Mouse (Mus musculus) stomach, embryonic 14.5 days (tissue): ENCODE results near the gene Serpina3m. TPM values are rescaled to one million over a fixed set of nuclear protein-coding genes. Genes with fewer than 3 reads are reported as not detected.
"Not testable (repeated sequence)": the region's sequence is repeated elsewhere in the genome, so short reads cannot be mapped to it uniquely, and the experiment has no call there.

Experiments
- ATAC-seq: fragments of 200-750 bp; cut with Nextera tagmentation; 2 replicates; pipeline ENCODE4 v1.8.0; 2017; ENCODE audit warnings: low read depth, moderate TSS enrichment; ENCODE audit not compliant: insufficient number of reproducible peaks, insufficient read depth, low FRiP score
- H3K27ac ChIP-seq: fragments of 300-500 bp; sonication (generic); 2 replicates; pipeline ENCODE4 v1.5.1; 2014; ENCODE audit warnings: mild to moderate bottlenecking, low read length, moderate library complexity, mixed read lengths
- H3K27me3 ChIP-seq: fragments of 300-500 bp; sonication (generic); 2 replicates; pipeline ENCODE4 v1.6.1; 2014; ENCODE audit warnings: low read length, control low read depth, mixed read lengths; ENCODE audit not compliant: control insufficient read depth, insufficient read depth
- H3K36me3 ChIP-seq: fragments of 300-500 bp; sonication (generic); 2 replicates; pipeline ENCODE4 v1.6.1; 2014; ENCODE audit warnings: mild to moderate bottlenecking, control low read depth, low read length, moderate library complexity, mixed read lengths; ENCODE audit not compliant: control insufficient read depth, insufficient read depth
- H3K4me1 ChIP-seq: fragments of 300-500 bp; sonication (generic); 2 replicates; pipeline ENCODE4 v1.6.1; 2014; ENCODE audit warnings: low read length, control low read depth, mixed read lengths; ENCODE audit not compliant: control insufficient read depth, insufficient read depth
- H3K4me2 ChIP-seq: fragments of 300-500 bp; sonication (generic); replicated peaks from 2 replicates; pipeline ENCODE4 v1.6.1; 2014; ENCODE audit warnings: low read depth, low read length, control low read depth
- H3K4me3 ChIP-seq: fragments of 300-500 bp; sonication (generic); 2 replicates; pipeline ENCODE4 v1.5.1; 2014; ENCODE audit warnings: low read depth, low read length, control low read depth
- H3K9ac ChIP-seq: fragments of 300-500 bp; sonication (generic); replicated peaks from 2 replicates; pipeline ENCODE4 v1.6.1; 2014; ENCODE audit warnings: low read depth, mild to moderate bottlenecking, control low read depth, low read length, moderate library complexity, mixed read lengths
- H3K9me3 ChIP-seq: fragments of 300-500 bp; sonication (generic); 2 replicates; pipeline ENCODE4 v1.6.1; 2016; ENCODE audit warnings: low read depth, low read length, control low read depth; ENCODE audit not compliant: control insufficient read depth
- WGBS: fragments of 180-500 bp; shearing (Covaris S2); extraction: QIAGEN DNeasy Blood & Tissue Kit; methylation state at CpG from one replicate; pipeline ENCODE4 v1.1.7; 2014; 5-methylcytosine and 5-hydroxymethylcytosine counted together
- polyA plus RNA-seq: library from polyadenylated mRNA; unstranded; fragments of >200 nt; fragmentation: Nextera tagmentation; extraction: Ambion mirVana; gene quantifications from 2 replicates; pipeline ENCODE4 v1.2.1, GENCODE M21; 2014

The Serpina3m gene
- polyA plus RNA-seq = not detected in 2 replicates

DNA sequence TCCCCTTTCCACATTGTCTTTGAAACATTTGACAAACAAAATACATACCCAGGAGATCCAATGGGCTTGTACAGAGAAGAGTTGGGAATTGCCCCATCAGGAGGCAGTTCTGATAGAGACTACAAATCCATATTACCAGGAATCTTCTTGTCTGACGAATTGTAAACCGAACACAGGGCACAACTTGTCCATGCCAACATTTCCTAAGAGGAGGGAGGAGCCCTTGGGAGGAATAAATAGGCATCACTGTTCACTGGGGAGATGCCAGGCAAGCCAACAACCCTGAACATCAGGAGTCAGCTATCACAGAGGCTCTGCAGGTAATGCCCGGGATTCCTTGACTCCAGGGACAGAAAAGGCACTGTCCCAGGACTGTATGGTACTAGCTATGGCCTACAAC, at the start of gene Serpina3m, which contains the start of gene Serpina3k:
Gene Serpina3m, plus strand, starts transcription at position 261 of the 400 bp plus-strand sequence.
Gene Serpina3k, plus strand, starts transcription at position 261 of the 400 bp plus-strand sequence.
- H3K9me3 ChIP-seq, H3K27me3 ChIP-seq, H3K4me3 ChIP-seq, H3K4me1 ChIP-seq, ATAC-seq, H3K4me2 ChIP-seq, H3K9ac ChIP-seq, H3K27ac ChIP-seq, H3K36me3 ChIP-seq: not testable (repeated sequence)
- 77% methylated on average over 3 of the region's 3 CpGs for WGBS

DNA sequence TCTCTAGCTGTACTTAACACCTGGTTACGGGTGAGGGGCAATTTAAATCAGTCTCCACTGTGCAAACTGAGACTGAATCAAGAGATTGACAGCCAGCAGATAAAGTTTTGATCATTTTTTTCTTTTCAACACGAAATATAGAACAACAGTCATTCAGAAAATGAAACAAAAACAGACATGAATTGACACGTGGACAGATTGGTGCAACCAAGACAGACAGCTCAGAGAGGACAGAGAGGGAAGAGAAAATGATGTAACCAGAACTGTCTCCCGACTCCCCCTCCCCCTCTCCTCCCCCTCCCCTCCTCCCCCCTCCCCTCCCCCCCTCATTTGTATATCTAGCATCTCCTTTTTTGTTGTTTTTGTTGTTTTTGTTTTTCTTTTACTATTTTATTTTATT, 48.4 kb upstream of the Serpina3m start:
- Histone ChIP-seq H3K4me2 (no peak overlapping the region), H3K27me3 (no peaks in the 10 kb centered on the region), H3K4me3 (no peak overlapping the region), H3K4me1 (no peaks in the 10 kb centered on the region), H3K9ac (no peak overlapping the region), H3K27ac (no peak overlapping the region), H3K9me3 (no peaks in the 10 kb centered on the region), H3K36me3 (no peaks in the 10 kb centered on the region)
- ATAC-seq = no peak
- WGBS = 49% methylated on average over 4 of the region's 4 CpGs

DNA sequence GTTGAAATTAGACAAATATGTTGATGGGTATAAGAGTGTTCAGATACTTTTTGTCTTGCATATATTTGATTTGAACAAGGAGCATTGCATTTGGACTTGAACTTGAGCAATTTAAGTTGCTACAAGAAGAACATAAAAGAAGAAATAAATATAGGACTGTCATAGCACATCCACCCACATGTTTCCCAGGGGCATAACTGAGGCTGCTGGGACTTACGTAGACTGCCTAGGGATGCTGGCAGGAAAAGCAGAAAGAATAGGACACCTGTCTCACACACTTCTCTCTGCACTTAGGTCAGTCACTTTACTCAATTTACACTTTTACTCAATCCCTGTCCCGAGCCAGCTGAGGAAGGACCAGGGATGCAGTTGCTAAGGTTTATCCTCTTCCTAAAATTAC, 44.3 kb upstream of the Serpina3m start:
- 87% methylated on average over 2 of the region's 2 CpGs for WGBS
- Histone ChIP-seq H3K4me1 (no peaks in the 10 kb centered on the region), H3K27me3 (no peaks in the 10 kb centered on the region), H3K4me2 (no peak overlapping the region), H3K9ac (no peak overlapping the region), H3K27ac (no peak overlapping the region), H3K4me3 (no peak overlapping the region), H3K9me3 (no peaks in the 10 kb centered on the region), H3K36me3 (no peaks in the 10 kb centered on the region)
- no peak for ATAC-seq

DNA sequence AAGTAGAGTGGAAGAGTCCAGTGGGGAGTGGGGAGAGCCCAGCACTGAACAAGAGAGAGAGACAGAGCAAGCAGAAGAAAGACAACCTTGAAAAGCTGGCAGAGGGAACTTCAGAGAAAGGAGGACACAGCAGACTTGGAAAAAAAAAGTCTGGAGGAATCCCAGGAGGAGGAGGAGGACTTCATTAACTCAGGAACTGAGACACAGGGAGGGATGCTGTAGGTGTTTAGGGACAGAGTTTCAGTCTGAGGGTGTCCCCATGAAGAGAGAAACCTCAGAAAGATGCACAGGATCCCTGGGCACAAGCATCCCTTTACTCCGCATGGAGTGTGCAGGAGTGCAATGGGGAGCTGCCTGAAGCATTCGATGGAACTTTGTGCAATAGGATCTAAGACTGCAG, 40.2 kb upstream of the Serpina3m start:
- Histone ChIP-seq H3K4me3 (no peak overlapping the region), H3K36me3 (no peaks in the 10 kb centered on the region), H3K9ac (no peak overlapping the region), H3K4me1 (no peaks in the 10 kb centered on the region), H3K27ac (no peak overlapping the region), H3K4me2 (no peak overlapping the region), H3K9me3 (no peaks in the 10 kb centered on the region), H3K27me3 (no peaks in the 10 kb centered on the region)
- WGBS = 83% methylated on average over 2 of the region's 2 CpGs
- no peak for ATAC-seq

DNA sequence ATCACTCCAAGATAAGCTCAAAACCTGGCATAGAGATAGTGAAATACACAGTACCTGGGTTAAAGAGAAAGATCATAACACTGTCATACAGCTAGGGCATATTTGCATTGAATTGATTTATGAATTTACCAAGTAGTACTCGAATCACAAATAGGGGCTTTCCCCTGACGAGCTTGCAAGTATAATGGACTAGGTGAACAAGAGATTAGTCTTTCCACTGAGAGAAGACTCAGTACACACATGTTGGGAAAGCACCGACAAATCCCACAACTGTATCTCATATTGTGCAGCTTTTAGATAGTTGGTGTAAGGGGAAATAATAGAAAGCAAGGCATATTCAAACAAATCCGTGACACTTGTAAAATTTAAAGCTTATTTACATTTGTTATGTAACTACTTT, 32.3 kb upstream of the Serpina3m start:
- H3K36me3 ChIP-seq = no peaks in the 10 kb centered on the region
- H3K27ac ChIP-seq = no peak overlapping the region
- H3K4me2 ChIP-seq = no peak overlapping the region
- H3K9ac ChIP-seq = no peak overlapping the region
- 69% methylated on average over 4 of the region's 4 CpGs for whole genome bisulfite sequencing
- H3K4me1 ChIP-seq = no peaks in the 10 kb centered on the region
- ATAC-seq = no peak
- no peaks in the 10 kb centered on the region for H3K9me3 ChIP-seq
- no peak overlapping the region for H3K4me3 ChIP-seq
- no peaks in the 10 kb centered on the region for H3K27me3 ChIP-seq

DNA sequence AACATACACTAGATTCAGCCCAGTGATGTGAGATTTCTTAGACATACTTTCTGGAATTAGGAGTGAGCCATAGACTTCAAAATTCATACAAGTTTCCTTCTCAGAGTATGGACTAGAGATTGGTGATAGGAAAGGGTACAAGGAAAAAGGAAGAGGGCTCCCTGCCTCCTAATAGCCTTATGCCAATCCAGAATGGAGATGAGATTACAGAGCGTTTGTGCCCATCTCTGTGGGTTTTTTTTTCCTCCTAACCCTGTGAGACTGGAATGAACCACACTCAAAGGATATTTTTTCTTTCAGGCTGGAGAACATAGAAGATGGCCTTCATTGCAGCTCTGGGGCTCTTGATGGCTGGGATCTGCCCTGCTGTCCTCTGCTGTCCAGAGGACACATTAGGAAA, 24.0 kb upstream of the Serpina3m start, which contains the start of gene Serpina3j:
Gene Serpina3j, plus strand, starts transcription at position 301 of the 400 bp plus-strand sequence.
- no peak within 1 kb of the TSS for H3K4me3 ChIP-seq
- H3K9me3 ChIP-seq = no peaks in the 10 kb centered on the region
- 87% methylated on average over 1 of the region's 1 CpGs for WGBS
- H3K4me2 ChIP-seq = no peak within 1 kb of the TSS
- no peaks in the 10 kb centered on the region for H3K36me3 ChIP-seq
- no peak within 1 kb of the TSS for H3K9ac ChIP-seq
- no peak for ATAC-seq
- H3K27ac ChIP-seq = no peak within 1 kb of the TSS
- H3K4me1 ChIP-seq = no peaks in the 10 kb centered on the region
- no peaks in the 10 kb centered on the region for H3K27me3 ChIP-seq

DNA sequence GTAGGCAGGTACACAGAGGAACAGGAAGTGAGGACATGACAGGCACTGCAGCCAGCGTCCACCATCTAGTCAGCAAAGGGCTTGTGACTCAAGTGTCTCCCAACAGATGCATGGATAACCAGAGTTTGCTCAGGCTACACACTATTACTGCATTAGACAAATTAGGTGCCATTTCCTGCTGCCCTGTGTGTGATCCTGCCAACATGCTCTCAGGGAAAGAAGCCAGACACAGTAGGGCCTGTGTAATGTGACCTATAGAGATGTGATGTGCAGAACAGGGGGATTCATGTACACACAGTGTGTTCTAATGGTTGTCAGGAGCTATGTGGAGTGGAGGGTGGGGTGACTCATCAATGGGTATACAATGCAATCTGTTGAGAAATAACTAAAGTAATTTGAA, 15.8 kb upstream of the Serpina3m start:
- no peak overlapping the region for H3K27ac ChIP-seq
- no peaks in the 10 kb centered on the region for H3K4me1 ChIP-seq
- H3K27me3 ChIP-seq = no peaks in the 10 kb centered on the region
- no peak overlapping the region for H3K4me2 ChIP-seq
- H3K9me3 ChIP-seq = no peaks in the 10 kb centered on the region
- no peak overlapping the region for H3K4me3 ChIP-seq
- no peaks in the 10 kb centered on the region for H3K36me3 ChIP-seq
- no peak for ATAC-seq
- WGBS = 50% methylated on average over 1 of the region's 1 CpGs
- no peak overlapping the region for H3K9ac ChIP-seq

DNA sequence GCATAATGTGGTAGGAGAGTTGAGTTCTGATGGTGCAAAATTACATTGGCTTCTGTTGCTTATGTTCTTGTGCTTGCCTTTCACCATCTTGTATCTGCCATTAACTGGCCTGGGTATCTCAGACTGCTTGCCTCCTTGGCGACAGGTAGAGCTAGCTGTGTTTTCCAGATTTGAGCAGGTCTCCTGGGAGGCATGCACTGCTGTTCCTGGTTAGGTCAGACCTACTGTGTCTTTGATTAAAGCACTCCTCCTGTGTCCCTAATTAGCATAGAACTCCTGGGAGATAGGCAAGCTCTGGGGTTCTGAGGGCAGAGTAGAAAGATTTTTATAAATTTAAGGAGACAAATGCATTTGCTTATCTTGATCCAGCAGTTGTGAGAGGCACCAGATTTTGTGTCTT, 6.6 kb upstream of the Serpina3m start:
- ATAC-seq = no peak
- no peaks in the 10 kb centered on the region for H3K9me3 ChIP-seq
- no peak overlapping the region for H3K9ac ChIP-seq
- H3K4me1 ChIP-seq = no peaks in the 10 kb centered on the region
- no peak overlapping the region for H3K4me2 ChIP-seq
- no peaks in the 10 kb centered on the region for H3K36me3 ChIP-seq
- WGBS = 36% methylated on average over 1 of the region's 1 CpGs
- H3K4me3 ChIP-seq = no peak overlapping the region
- no peak overlapping the region for H3K27ac ChIP-seq
- H3K27me3 ChIP-seq = no peaks in the 10 kb centered on the region

DNA sequence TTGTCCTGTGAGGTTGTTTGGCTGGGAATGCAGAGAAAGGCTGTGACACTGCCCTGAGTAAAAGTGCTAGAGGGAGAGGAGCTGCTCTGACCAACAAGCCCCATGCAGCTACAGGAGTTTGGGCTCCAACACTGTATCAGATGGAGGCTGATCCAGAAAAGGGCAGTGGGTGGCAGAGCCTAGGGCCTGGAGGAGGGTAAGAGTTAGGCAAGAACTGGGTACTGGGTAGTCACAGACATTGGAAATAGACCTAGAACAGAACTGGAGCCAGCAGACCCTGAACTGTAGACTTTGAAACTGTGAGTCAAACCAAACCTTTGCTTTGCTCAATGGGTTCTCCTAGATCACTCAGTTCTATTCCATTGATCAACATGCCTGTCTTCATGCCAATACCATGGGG, 1.4 kb upstream of the Serpina3m start:
- not testable (repeated sequence) for ATAC-seq, H3K9me3 ChIP-seq, H3K4me3 ChIP-seq, H3K4me1 ChIP-seq, H3K4me2 ChIP-seq, H3K27me3 ChIP-seq, H3K9ac ChIP-seq, H3K36me3 ChIP-seq, H3K27ac ChIP-seq
